Mouse (Mus musculus): ENCODE results near the gene Tnfrsf19. TPM values are rescaled to one million over a fixed set of nuclear protein-coding genes. Genes with fewer than 3 reads are reported as not detected.

Gene Tnfrsf19
- polyA plus RNA-seq, 1 experiment from 2014 or later, result 57.2 TPM

- Histone ChIP-seq H3K4me2 (replicated peaks) (no peak overlapping the region), H3K36me3 (no peaks in the 10 kb centered on the region), H3K27ac (no peak overlapping the region), H3K27me3 (no peaks in the 10 kb centered on the region), H3K4me1 (no peaks in the 10 kb centered on the region), H3K9ac (no peak overlapping the region), H3K4me3 (no peak overlapping the region), H3K9me3 (replicated peaks) (no peaks in the 10 kb centered on the region)
- 94% methylated on average over 4 of the region's 4 CpGs for WGBS
- ATAC-seq (ENCODE audit: low FRiP score), result no peak
Observed at GRCm38 (mm10) chr14:60937481-60938039, 108.7 kb downstream of the Tnfrsf19 start.

GRCm38 (mm10) chr14:60935705-60936104, 110.6 kb downstream of the Tnfrsf19 start:
- H3K4me1 ChIP-seq, result no peaks in the 10 kb centered on the region
- H3K27me3 ChIP-seq, result no peaks in the 10 kb centered on the region
- no peaks in the 10 kb centered on the region for H3K9me3 ChIP-seq (replicated peaks)
- 88% methylated on average over 5 of the region's 5 CpGs for WGBS
- H3K27ac ChIP-seq, result no peak overlapping the region
- H3K36me3 ChIP-seq, result no peaks in the 10 kb centered on the region
- no peak overlapping the region for H3K4me2 ChIP-seq (replicated peaks)
- no peak overlapping the region for H3K4me3 ChIP-seq
- ATAC-seq (ENCODE audit: low FRiP score), result no peak
- H3K9ac ChIP-seq, result no peak overlapping the region

- Histone ChIP-seq H3K4me3 (no peak overlapping the region), H3K4me1 (no peaks in the 10 kb centered on the region), H3K4me2 (replicated peaks) (no peak overlapping the region), H3K27ac (no peak overlapping the region), H3K9me3 (replicated peaks) (no peaks in the 10 kb centered on the region), H3K27me3 (no peaks in the 10 kb centered on the region), H3K36me3 (no peaks in the 10 kb centered on the region), H3K9ac (no peak overlapping the region)
- ATAC-seq (ENCODE audit: low FRiP score), result no peak
- 64% methylated on average over 1 of the region's 1 CpGs for WGBS
Observed at GRCm38 (mm10) chr14:60926011-60926410, 120.3 kb downstream of the Tnfrsf19 start.

- Histone ChIP-seq H3K9ac (no peak overlapping the region), H3K4me3 (no peak overlapping the region), H3K9me3 (replicated peaks) (no peaks in the 10 kb centered on the region), H3K4me2 (replicated peaks) (no peak overlapping the region), H3K27ac (no peak overlapping the region), H3K27me3 (0 out of 2 replicates have a peak, but pooled peaks cover 2% of the 10 kb centered on the region), H3K4me1 (peaks cover 17% of the 10 kb centered on the region), H3K36me3 (no peaks in the 10 kb centered on the region)
- no peak for ATAC-seq (ENCODE audit: low FRiP score)
- WGBS, result 66% methylated on average over 4 of the region's 4 CpGs
Observed at GRCm38 (mm10) chr14:60916661-60917060, 129.6 kb downstream of the Tnfrsf19 start.

Other genes starting within 250 kb of the Tnfrsf19 start
- gene Sacs, start 92.0 kb upstream of the Tnfrsf19 start, polyA plus RNA-seq (2016; fragmentation: Nextera tagmentation; extraction: Ambion mirVana), result 7.1 and 8.3 TPM in 2 replicates
- 0.15 and 1.3 TPM in 2 replicates for gene Sgcg, start 212.0 kb upstream of the Tnfrsf19 start, polyA plus RNA-seq (2016; fragmentation: Nextera tagmentation; extraction: Ambion mirVana)